Mouse (Mus musculus) hindbrain, embryonic 10.5 days (tissue): Measurements from ENCODE around the gene Itga1. TPM values are rescaled to one million over a fixed set of nuclear protein-coding genes. Genes with fewer than 3 reads are reported as not detected.
A peak's percentile ranks its signal among the peaks of the same experiment; 100 is the strongest.

ENCODE experiments used
- DNase-seq: peaks from one replicate; pipeline ENCODE4 v3.0.0-alpha.2; 2017; ENCODE audit warnings: low spot score
- H3K27ac ChIP-seq: fragments of 300-500 bp; sonication (generic); 2 replicates; pipeline ENCODE4 v1.5.1; 2016; ENCODE audit warnings: mild to moderate bottlenecking, moderate library complexity
- H3K27me3 ChIP-seq: fragments of 300-500 bp; sonication (generic); 2 replicates; pipeline ENCODE4 v1.6.1; 2016; ENCODE audit warnings: mild to moderate bottlenecking; ENCODE audit not compliant: poor library complexity, insufficient read depth, severe bottlenecking
- H3K36me3 ChIP-seq: fragments of 300-500 bp; sonication (generic); 2 replicates; pipeline ENCODE4 v1.6.1; 2016; ENCODE audit warnings: mild to moderate bottlenecking, moderate library complexity
- H3K4me1 ChIP-seq: fragments of 300-500 bp; sonication (generic); replicated peaks from 2 replicates; pipeline ENCODE4 v1.6.1; 2016; ENCODE audit warnings: mild to moderate bottlenecking
- H3K4me3 ChIP-seq: fragments of 300-500 bp; sonication (generic); 2 replicates; pipeline ENCODE4 v1.5.1; 2016; ENCODE audit warnings: mild to moderate bottlenecking, moderate library complexity
- H3K9me3 ChIP-seq: fragments of 300-500 bp; sonication (generic); 2 replicates; pipeline ENCODE4 v1.6.1; 2016; ENCODE audit warnings: mild to moderate bottlenecking, moderate library complexity
- WGBS: fragments of 180-500 bp; shearing (Covaris S2); methylation state at CpG from one replicate; pipeline ENCODE4 v1.1.7; 2016; 5-methylcytosine and 5-hydroxymethylcytosine counted together
- polyA plus RNA-seq: library from polyadenylated mRNA; unstranded; fragments of >200 nt; fragmentation: Nextera tagmentation; extraction: Ambion mirVana; gene quantifications from 2 replicates; pipeline ENCODE4 v1.2.1, GENCODE M21; 2016

Itga1 gene
- polyA plus RNA-seq, 1 experiment from 2014 or later = 4.4 TPM

DNA sequence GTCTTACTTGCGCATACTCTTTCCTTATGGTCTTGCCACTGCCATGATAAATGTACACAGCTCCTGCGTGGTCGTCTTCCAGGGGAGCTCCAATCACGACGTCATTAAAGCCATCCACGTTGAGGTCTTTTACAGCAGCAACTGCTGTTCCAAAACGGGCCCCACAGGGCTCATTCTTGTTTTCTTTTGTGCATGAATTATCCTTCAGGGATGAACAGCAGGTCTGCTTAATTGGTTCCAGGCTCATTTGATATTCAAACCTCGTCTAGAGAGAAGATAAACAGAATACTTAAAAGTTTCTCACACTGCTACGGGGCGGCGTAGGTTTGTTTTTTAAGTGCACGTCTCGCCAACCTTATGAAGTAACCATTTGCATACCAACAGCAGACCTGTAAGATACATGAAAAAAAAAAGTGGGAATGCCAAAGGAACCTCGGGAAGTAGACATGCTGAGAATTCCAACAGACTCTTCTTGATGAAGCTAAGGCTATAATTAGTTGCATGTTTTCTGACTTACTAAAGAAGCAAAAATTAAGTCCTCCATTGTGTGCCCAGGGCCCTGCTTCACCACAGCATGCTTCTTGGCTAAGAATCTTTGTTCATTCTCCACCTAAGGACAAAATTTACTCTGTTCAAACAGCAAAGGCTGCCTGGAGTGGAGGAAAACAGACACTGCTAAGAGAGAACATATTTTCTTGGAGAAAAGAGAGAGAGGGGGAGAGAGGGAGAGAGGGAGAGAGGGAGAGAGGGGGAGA lies 109.3 kb downstream of the Itga1 start:
- Histone ChIP-seq H3K9me3 (no peaks in the 10 kb centered on the region), H3K27ac (no peak overlapping the region), H3K4me1 (peaks cover 6% of the 10 kb centered on the region), H3K27me3 (no peaks in the 10 kb centered on the region), H3K4me3 (no peak overlapping the region), H3K36me3 (no peaks in the 10 kb centered on the region)
- WGBS = 46% methylated on average over 14 of the region's 14 CpGs
- no peak for DNase-seq

DNA sequence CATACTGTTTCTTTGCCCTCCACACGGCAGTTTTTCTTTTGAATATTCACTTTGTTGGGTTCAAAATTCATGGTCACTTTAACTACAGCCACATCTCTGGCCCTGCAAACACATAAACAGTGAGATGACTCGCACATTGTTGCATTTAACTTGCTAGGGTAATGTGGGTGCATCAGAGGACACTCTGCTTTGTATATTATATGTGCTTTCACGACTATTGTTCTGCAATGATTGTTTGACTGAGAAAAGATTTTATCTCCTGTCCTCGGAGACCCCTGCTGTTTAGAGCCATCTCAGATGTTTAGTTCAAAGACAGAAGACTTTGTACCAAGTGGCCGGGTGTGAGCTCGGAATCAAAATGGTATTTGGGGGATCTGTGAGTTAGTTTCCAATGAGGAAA lies 114.1 kb downstream of the Itga1 start:
- no peak overlapping the region for H3K27ac ChIP-seq
- no peaks in the 10 kb centered on the region for H3K36me3 ChIP-seq
- no peaks in the 10 kb centered on the region for H3K9me3 ChIP-seq
- 67% methylated on average over 6 of the region's 6 CpGs for WGBS
- H3K4me1 ChIP-seq = peaks cover 6% of the 10 kb centered on the region
- no peak overlapping the region for H3K4me3 ChIP-seq
- no peaks in the 10 kb centered on the region for H3K27me3 ChIP-seq
- no peak for DNase-seq

DNA sequence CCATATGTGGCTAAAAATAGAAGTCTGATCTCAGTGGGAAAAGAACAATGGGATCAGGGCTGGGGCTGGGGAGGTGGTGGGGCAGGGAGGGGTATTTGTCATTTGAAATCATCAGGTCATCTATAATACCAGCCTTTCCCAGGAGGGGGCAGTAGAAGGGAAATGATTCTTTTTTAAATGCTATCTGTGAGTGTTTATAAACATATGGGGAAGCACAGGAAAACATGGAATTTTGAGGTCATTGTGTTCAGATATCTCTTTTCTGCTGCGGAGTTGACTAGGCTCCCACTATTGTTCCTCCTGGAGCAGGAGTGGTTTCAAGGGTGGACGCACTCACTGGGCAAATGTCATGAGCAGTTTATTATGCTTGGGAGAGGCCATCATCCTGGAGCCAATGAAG lies 114.6 kb downstream of the Itga1 start:
- Histone ChIP-seq H3K9me3 (no peaks in the 10 kb centered on the region), H3K27ac (no peak overlapping the region), H3K4me1 (peaks cover 2% of the 10 kb centered on the region), H3K36me3 (no peaks in the 10 kb centered on the region), H3K4me3 (no peak overlapping the region), H3K27me3 (no peaks in the 10 kb centered on the region)
- DNase-seq = no peak
- 63% methylated on average over 2 of the region's 2 CpGs for WGBS

DNA sequence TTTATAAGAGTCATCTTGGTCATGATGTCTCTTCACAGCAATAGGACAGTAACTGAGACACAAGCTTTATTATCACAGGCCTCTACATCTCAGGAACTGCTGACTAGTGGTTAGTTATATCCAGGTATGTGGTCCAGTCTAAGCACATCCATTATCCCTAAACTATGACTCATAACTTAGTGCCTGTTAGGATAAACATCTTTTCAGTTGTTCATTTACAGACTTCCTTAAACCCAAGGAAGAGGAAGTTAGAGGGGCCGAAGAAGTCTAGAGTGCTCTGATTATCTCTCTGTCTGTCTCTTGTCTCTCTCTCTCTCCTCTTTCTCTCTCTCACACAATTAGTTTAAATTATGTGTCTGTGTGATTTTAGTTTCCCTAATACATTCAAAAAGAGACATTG lies 117.1 kb downstream of the Itga1 start:
- Histone ChIP-seq H3K4me3 (no peak overlapping the region), H3K27ac (no peak overlapping the region), H3K27me3 (no peaks in the 10 kb centered on the region), H3K36me3 (no peaks in the 10 kb centered on the region), H3K4me1 (no peaks in the 10 kb centered on the region; the same call in none of the 2 replicates), H3K9me3 (no peaks in the 10 kb centered on the region)
- WGBS = 98% methylated on average over 1 of the region's 1 CpGs
- DNase-seq = no peak

DNA sequence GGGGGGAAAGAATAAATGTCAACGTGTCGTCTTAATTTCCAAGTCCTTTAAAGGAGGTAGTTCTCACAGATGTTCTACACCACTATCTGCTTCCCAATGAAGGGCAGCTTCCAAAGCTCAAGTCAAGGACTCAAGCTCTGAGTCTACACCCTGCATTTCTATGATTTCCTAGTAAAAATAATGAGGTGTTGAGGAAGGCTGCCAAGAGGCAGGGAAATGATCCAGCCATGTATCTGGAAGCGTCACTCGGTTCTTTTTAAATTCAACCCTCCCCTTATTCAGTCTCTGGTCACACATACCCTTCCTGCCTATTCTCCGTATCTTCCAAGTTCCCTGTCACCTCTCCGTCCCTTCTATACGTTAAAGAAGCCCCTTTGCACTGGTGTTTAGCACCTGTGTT lies 118.6 kb downstream of the Itga1 start:
- 91% methylated on average over 7 of the region's 7 CpGs for WGBS
- no peaks in the 10 kb centered on the region; the same call in 1 of the 2 replicates for H3K4me1 ChIP-seq
- no peaks in the 10 kb centered on the region for H3K36me3 ChIP-seq
- no peaks in the 10 kb centered on the region for H3K9me3 ChIP-seq
- DNase-seq = no peak
- H3K27me3 ChIP-seq = no peaks in the 10 kb centered on the region
- no peak overlapping the region for H3K27ac ChIP-seq
- H3K4me3 ChIP-seq = no peak overlapping the region

DNA sequence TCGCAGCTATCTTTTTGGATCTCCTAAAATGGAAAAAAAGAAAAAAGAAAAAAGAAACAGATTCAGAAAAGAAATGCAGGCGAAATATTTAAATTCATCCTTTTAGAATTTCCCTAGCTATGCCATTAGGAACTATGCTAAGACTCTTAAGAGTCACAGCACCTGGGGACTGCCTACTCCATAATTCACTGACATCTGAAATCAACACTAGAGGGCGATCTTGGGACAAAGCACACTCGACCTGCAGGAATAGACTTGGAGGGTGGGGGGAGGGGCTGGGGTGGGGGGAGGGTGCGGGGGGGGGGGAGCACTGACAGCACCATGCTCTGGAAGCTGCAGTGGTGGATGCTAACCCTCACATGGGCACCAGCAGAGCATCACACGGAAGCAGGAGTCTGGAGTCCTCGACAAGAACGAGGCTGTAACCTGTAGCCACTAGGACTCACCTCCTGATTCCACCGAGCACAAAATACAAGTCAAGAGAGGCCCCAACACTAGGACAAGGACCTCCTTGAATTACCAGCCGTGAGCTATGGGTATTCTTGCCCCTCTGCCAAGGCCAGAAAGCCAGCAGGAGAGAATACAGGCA lies 120.8 kb downstream of the Itga1 start:
- WGBS = 44% methylated on average over 10 of the region's 10 CpGs
- no peak overlapping the region for H3K27ac ChIP-seq
- H3K4me1 ChIP-seq = no peaks in the 10 kb centered on the region
- H3K27me3 ChIP-seq = no peaks in the 10 kb centered on the region
- DNase-seq = no peak
- H3K9me3 ChIP-seq = no peaks in the 10 kb centered on the region
- H3K4me3 ChIP-seq = no peak overlapping the region
- H3K36me3 ChIP-seq = no peaks in the 10 kb centered on the region

DNA sequence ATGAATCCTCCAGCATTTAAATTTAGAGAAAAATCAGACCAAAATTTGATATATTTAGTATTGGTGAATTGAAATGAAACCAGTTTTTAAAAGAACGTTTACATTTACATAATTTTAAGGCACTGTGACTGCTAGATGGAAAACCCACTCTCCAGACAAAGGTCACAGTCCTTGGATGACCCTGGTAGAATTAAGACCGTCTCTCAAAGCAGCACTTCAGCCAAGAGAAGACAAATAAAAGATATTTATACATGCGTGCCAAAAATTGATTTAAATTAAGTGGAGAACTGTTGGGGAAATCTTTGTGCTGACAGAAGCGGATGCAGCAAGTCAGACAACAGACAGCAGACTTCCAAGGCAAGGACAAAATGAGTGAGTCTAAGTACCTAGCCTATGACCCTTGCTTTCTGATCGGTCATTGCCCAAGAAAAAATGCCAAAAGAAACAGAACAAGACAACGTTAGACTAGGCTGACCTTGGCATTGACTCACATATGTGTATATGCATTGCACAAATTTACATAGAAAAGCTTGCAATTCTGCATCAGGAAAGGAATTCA lies 127.2 kb downstream of the Itga1 start:
- Histone ChIP-seq H3K4me3 (no peak overlapping the region), H3K36me3 (no peaks in the 10 kb centered on the region), H3K27me3 (no peaks in the 10 kb centered on the region), H3K4me1 (no peaks in the 10 kb centered on the region), H3K9me3 (no peaks in the 10 kb centered on the region), H3K27ac (no peak overlapping the region)
- WGBS = 79% methylated on average over 6 of the region's 6 CpGs
- no peak for DNase-seq

DNA sequence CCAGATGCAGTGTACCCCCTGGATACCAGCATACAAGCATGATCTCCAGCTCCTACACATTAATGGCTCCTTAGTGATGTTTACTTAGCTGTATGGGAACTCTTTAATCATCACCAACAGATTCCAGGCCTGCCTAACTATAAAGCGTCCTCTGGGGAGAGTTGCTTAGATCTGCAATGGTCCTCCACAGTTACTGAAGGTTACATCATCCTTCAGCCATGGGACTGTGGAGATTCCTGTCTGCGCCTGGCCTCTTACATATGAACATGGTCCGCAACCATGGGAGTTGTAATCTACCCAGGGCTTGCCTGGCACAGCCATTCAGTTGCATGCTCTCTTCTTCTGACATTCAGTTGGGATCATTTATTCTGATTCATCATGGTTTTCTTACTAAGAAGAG lies 129.9 kb downstream of the Itga1 start:
- H3K4me3 ChIP-seq = no peak overlapping the region
- H3K27ac ChIP-seq = no peak overlapping the region
- H3K27me3 ChIP-seq = no peaks in the 10 kb centered on the region
- 97% methylated on average over 3 of the region's 3 CpGs for WGBS
- H3K4me1 ChIP-seq = no peaks in the 10 kb centered on the region
- no peaks in the 10 kb centered on the region for H3K36me3 ChIP-seq
- DNase-seq = no peak
- H3K9me3 ChIP-seq = no peaks in the 10 kb centered on the region

DNA sequence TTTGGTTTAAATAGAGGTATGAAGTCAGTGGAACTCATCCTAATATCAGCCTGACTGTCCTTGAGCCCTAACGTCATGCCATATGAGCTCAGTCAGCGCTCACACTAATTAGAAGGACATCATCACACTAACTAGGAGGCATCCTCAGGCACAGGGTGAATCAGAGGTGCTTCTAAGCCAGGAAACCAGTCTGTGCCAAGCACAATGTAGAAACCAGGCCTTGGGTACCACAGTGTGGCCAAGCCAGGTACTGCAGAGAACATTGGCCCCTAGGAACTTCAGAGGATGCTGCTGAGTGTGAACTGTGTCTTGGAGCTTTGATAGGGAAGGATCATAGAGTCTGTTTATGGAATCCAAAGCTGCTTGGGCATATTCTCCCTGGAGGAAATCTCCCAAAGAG lies 137.5 kb downstream of the Itga1 start:
- Histone ChIP-seq H3K4me3 (no peak overlapping the region), H3K9me3 (no peaks in the 10 kb centered on the region), H3K36me3 (no peaks in the 10 kb centered on the region), H3K27me3 (no peaks in the 10 kb centered on the region), H3K4me1 (no peaks in the 10 kb centered on the region), H3K27ac (no peak overlapping the region)
- WGBS = 36% methylated on average over 2 of the region's 2 CpGs
- DNase-seq = peak; percentile 76

DNA sequence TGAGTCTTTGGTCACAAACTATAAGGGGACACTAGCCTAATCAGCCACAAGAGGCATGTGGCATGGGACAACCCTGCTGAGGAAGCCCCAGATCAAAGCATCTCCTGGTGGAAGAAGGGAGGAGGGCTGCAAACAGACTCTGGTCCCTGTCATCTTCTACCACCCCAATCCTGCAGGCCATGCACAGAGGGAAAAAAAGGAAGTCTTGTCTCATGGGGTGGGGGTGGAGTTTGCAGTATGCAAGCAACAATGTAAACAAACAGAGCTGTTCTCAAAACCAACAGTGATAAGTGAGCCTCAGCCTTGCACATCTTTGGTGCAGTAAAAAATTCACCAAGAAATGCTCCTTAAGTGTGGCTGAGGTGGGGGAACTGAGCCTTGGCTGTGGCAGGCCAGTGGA lies 147.2 kb downstream of the Itga1 start:
- H3K9me3 ChIP-seq = no peaks in the 10 kb centered on the region
- no peaks in the 10 kb centered on the region for H3K27me3 ChIP-seq
- no peak overlapping the region for H3K27ac ChIP-seq

DNA sequence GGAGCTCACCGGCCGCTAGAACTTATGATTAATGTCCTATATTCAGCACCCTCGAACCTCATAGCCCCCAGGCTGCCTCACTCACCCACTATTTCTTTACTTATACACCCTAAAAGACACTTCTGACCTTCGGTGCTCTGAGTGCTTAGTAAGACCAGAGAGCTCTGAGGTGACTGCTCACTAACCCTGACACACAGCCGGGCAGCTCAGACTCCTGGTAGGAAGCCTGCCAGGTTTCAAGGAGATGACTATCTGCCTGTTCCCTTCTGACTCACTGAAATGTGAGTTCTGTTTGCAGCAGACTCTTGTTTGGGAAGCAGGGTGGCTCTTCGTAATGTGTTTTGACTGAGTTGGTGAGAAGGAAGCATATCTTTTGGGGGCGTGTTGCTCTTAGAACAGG lies 168.2 kb downstream of the Itga1 start:
- WGBS = 88% methylated on average over 7 of the region's 7 CpGs
- DNase-seq = no peak
- Histone ChIP-seq H3K36me3 (no peaks in the 10 kb centered on the region), H3K4me3 (no peak overlapping the region), H3K27ac (no peak overlapping the region), H3K27me3 (peaks cover 40% of the 10 kb centered on the region), H3K9me3 (no peaks in the 10 kb centered on the region), H3K4me1 (peaks cover 16% of the 10 kb centered on the region)

More for the DNA sequence above, 147.2 kb downstream of the Itga1 start:
- Histone ChIP-seq H3K36me3 (no peaks in the 10 kb centered on the region), H3K4me1 (no peaks in the 10 kb centered on the region), H3K4me3 (no peak overlapping the region)
- DNase-seq = no peak

DNA sequence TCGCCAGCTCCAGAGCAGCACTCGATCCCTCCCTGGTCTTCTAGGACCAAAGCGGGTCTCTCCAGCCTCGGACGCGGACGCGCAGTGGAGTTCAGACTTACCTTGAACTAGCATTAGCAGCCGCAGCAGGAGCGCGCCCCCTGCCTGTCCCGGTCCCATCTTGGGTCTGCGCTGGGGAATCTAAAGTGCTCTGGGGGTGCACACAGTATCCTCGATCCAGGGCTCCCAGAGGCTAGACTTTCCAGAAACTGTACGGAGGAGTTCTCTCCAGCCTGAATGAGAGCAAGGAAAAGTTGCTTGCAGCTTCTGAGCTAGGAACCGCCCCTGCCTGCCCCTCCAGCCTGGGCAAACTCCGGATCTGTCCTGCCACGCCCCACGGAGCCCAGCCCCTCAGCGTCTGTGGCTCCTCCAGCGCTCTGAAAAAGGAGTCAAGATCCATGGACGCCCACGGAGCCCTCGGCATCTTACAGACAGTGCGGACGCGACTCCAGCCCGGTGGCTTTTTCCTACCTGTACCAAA lies 169.9 kb downstream of the Itga1 start, which contains the start of gene Itga2:
Gene Itga2 (minus strand): TSS at position 326 of the 520 bp plus-strand sequence.
- H3K36me3 ChIP-seq = no peaks in the 10 kb centered on the region
- peaks cover 16% of the 10 kb centered on the region for H3K4me1 ChIP-seq
- H3K4me3 ChIP-seq = peak within 1 kb of the TSS; percentile 58
- peak within 1 kb of the TSS; percentile 71 for H3K27ac ChIP-seq
- H3K9me3 ChIP-seq = no peaks in the 10 kb centered on the region
- H3K27me3 ChIP-seq = peaks cover 40% of the 10 kb centered on the region
- peak; percentile 64 for DNase-seq
- 2% methylated on average over 28 of the region's 28 CpGs for WGBS

DNA sequence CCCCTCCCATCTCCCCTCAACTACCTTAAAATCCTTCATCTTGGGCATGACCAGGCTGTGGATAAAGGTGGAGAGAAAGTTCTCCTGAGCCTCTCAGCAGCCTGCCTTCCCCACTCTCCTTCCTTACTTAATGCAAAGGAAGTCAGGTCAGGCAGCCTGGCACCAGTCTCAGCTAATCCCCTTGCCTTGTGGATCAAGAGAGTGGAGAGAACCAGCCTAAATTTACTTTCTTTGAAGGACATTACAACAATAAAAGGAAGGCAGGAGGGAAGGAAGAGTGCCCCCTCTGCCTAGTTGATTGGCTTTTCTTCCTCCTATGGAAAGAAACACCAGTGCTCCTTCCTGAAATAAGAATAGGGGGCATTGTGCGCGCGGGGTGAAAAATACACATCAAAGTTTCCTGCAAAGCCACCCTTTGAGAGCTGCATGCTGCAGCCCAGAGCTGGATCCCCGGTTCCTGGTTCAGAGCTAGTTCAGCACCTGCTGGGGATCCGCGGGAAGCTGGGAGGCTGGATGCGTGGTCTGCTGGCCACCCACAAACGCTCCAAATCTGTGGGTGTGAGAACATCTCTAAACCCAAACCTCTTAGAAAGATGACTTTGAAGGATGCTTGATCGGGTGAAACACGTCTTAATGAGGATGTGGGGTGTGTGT lies 170.6 kb downstream of the Itga1 start:
- 1% methylated on average over 10 of the region's 10 CpGs for WGBS
- Histone ChIP-seq H3K4me3 (peak overlapping the region; percentile 58), H3K4me1 (peaks cover 16% of the 10 kb centered on the region), H3K27ac (peak overlapping the region; percentile 71), H3K9me3 (no peaks in the 10 kb centered on the region), H3K27me3 (peaks cover 40% of the 10 kb centered on the region), H3K36me3 (no peaks in the 10 kb centered on the region)
- DNase-seq = peak; percentile 36
